Mouse (Mus musculus): ENCODE measurements around the gene Dstn. TPM values are rescaled to one million over a fixed set of nuclear protein-coding genes. Genes with fewer than 3 reads are reported as not detected.

The Dstn gene
- polyA plus RNA-seq, 1 experiment from 2014 or later = 852 TPM

DNA sequence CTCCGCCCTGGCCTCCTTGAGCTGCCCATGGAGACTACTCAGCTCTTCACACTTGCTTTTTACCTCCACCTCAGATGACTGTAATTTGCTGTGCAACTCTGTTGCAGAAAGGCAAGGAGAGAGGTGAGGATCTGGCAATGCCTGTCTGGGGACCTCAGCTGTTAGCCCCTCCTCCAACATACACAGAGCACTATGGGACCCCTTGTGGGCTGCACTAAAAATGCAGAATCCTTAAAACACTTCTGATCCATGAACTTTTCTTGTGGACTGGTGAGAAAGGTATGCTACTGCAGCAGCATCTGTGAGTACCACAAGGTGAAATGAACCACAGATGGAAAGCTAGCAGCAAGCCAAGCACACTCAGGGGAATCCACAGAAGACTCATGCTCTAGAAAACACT lies 48.2 kb downstream of the Dstn start:
- no peak overlapping the region for H3K9ac ChIP-seq (ENCODE audit: low read length)
- 100% methylated on average over 1 of the region's 1 CpGs for WGBS
- H3K27me3 ChIP-seq (ENCODE audit: control insufficient read depth, insufficient read depth, low read length) = no peaks in the 10 kb centered on the region
- H3K4me3 ChIP-seq (replicated peaks; ENCODE audit: low read length) = no peak overlapping the region
- H3K4me1 ChIP-seq (ENCODE audit: control insufficient read depth, insufficient read depth, low read length) = no peaks in the 10 kb centered on the region
- H3K27ac ChIP-seq (ENCODE audit: low read length) = no peak overlapping the region
- no peak overlapping the region for H3K4me2 ChIP-seq (ENCODE audit: low read depth, low read length)
- no peaks in the 10 kb centered on the region for H3K9me3 ChIP-seq (replicated peaks; ENCODE audit: control insufficient read depth, low read length)
- no peak for ATAC-seq (ENCODE audit: insufficient read depth, low FRiP score)
- peaks cover 58% of the 10 kb centered on the region for H3K36me3 ChIP-seq (ENCODE audit: control insufficient read depth, insufficient read depth, low read length)

DNA sequence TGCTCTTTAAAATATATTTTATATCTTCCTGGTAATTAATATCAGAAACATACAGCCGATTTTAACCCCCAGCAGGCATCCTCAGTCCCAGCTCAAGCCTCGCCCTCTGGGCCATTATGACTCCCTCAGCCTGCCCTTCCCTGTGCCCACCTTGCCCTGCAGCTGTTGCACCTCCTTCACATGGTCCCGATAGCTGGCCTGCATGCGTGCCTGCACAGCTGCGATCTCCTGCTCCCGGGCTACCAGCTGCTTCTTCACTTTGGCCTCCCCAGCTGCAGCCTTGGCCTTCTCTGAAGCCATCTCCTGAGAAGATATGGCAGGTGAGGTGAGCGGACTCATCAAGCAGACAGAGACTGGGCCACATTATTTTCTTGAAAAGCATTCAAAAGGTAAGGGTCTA lies 54.1 kb downstream of the Dstn start:
- no peak overlapping the region for H3K4me3 ChIP-seq (replicated peaks; ENCODE audit: low read length)
- 91% methylated on average over 7 of the region's 7 CpGs for WGBS
- H3K27ac ChIP-seq (ENCODE audit: low read length) = no peak overlapping the region
- no peak overlapping the region for H3K4me2 ChIP-seq (ENCODE audit: low read depth, low read length)
- H3K27me3 ChIP-seq (ENCODE audit: control insufficient read depth, insufficient read depth, low read length) = no peaks in the 10 kb centered on the region
- H3K36me3 ChIP-seq (ENCODE audit: control insufficient read depth, insufficient read depth, low read length) = peaks cover 44% of the 10 kb centered on the region
- no peak for ATAC-seq (ENCODE audit: insufficient read depth, low FRiP score)
- no peak overlapping the region for H3K9ac ChIP-seq (ENCODE audit: low read length)
- no peaks in the 10 kb centered on the region for H3K9me3 ChIP-seq (replicated peaks; ENCODE audit: control insufficient read depth, low read length)
- no peaks in the 10 kb centered on the region for H3K4me1 ChIP-seq (ENCODE audit: control insufficient read depth, insufficient read depth, low read length)

DNA sequence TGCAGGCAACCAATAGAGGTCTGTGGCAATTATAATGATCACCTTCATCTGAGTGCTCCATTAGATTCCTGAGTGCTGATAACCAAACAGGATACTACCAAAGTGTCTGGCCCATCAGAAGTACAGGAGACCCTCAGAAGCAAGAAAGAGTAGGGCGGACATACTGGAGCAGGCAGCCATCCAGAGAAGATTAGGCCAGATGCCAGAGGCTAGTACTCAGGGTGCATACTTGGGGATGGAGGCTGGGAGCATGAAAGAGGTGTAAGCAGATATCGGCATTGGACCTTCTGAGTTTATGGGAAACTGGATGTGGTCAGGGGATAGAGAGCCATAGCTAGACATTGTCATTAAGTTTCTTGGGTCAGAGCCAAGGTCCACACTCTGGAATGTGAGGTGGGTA lies 55.7 kb downstream of the Dstn start:
- H3K4me3 ChIP-seq (replicated peaks; ENCODE audit: low read length) = no peak overlapping the region
- H3K4me1 ChIP-seq (ENCODE audit: control insufficient read depth, insufficient read depth, low read length) = no peaks in the 10 kb centered on the region
- no peaks in the 10 kb centered on the region for H3K9me3 ChIP-seq (replicated peaks; ENCODE audit: control insufficient read depth, low read length)
- peaks cover 37% of the 10 kb centered on the region for H3K36me3 ChIP-seq (ENCODE audit: control insufficient read depth, insufficient read depth, low read length)
- ATAC-seq (ENCODE audit: insufficient read depth, low FRiP score) = no peak
- H3K4me2 ChIP-seq (ENCODE audit: low read depth, low read length) = no peak overlapping the region
- no peak overlapping the region for H3K9ac ChIP-seq (ENCODE audit: low read length)
- no peaks in the 10 kb centered on the region for H3K27me3 ChIP-seq (ENCODE audit: control insufficient read depth, insufficient read depth, low read length)
- H3K27ac ChIP-seq (ENCODE audit: low read length) = no peak overlapping the region
- WGBS = 79% methylated on average over 2 of the region's 2 CpGs

DNA sequence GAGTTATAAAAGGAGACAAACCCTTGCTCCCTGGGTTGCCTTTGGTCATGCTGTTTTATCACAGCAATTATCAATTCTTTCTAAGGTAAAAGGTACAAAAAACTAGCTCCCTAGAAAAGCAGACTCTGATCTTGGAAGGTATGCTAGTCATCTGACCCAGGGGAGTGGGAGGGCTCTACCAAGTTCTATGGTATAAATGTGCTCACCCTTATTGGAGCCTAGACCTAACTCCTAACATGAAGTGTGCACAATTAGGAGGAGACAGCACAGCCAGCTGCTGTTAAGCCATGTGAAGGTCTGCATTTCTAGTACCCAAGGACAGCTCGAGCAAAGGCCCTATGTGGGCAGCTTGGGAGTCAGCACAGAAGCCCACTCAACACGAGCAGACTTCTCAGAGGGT lies 56.8 kb downstream of the Dstn start:
- H3K9ac ChIP-seq (ENCODE audit: low read length) = no peak overlapping the region
- no peak for ATAC-seq (ENCODE audit: insufficient read depth, low FRiP score)
- peaks cover 31% of the 10 kb centered on the region for H3K36me3 ChIP-seq (ENCODE audit: control insufficient read depth, insufficient read depth, low read length)
- H3K27ac ChIP-seq (ENCODE audit: low read length) = no peak overlapping the region
- 73% methylated on average over 2 of the region's 2 CpGs for WGBS
- H3K4me1 ChIP-seq (ENCODE audit: control insufficient read depth, insufficient read depth, low read length) = no peaks in the 10 kb centered on the region
- H3K4me3 ChIP-seq (replicated peaks; ENCODE audit: low read length) = no peak overlapping the region
- no peak overlapping the region for H3K4me2 ChIP-seq (ENCODE audit: low read depth, low read length)
- H3K9me3 ChIP-seq (replicated peaks; ENCODE audit: control insufficient read depth, low read length) = no peaks in the 10 kb centered on the region
- H3K27me3 ChIP-seq (ENCODE audit: control insufficient read depth, insufficient read depth, low read length) = no peaks in the 10 kb centered on the region

DNA sequence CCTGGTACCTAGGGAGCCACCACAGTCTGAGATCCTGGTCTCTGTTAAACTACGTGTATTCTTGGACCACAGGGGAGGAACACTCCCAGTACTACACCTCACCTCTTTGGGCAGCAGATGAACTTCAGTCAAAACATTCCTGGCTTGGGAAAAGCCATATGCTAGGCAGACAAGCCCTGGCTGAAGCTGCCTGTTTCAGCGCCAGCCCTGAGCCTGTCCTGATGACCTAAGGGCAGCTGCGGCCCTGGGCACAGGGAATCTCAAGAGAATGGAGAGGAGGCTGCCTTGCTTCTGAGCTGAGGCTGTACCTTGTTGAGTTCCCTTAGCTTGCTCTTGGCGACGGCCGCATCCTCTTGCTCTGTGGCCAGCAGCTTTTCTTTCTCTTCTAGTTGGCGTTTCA lies 58.0 kb downstream of the Dstn start:
- Histone ChIP-seq H3K27ac (ENCODE audit: low read length) (no peak overlapping the region), H3K36me3 (ENCODE audit: control insufficient read depth, insufficient read depth, low read length) (peaks cover 25% of the 10 kb centered on the region), H3K9ac (ENCODE audit: low read length) (no peak overlapping the region), H3K4me2 (ENCODE audit: low read depth, low read length) (no peak overlapping the region), H3K27me3 (ENCODE audit: control insufficient read depth, insufficient read depth, low read length) (no peaks in the 10 kb centered on the region), H3K4me3 (replicated peaks; ENCODE audit: low read length) (no peak overlapping the region), H3K9me3 (replicated peaks; ENCODE audit: control insufficient read depth, low read length) (no peaks in the 10 kb centered on the region), H3K4me1 (ENCODE audit: control insufficient read depth, insufficient read depth, low read length) (no peaks in the 10 kb centered on the region)
- WGBS = 88% methylated on average over 7 of the region's 7 CpGs
- ATAC-seq (ENCODE audit: insufficient read depth, low FRiP score) = no peak

DNA sequence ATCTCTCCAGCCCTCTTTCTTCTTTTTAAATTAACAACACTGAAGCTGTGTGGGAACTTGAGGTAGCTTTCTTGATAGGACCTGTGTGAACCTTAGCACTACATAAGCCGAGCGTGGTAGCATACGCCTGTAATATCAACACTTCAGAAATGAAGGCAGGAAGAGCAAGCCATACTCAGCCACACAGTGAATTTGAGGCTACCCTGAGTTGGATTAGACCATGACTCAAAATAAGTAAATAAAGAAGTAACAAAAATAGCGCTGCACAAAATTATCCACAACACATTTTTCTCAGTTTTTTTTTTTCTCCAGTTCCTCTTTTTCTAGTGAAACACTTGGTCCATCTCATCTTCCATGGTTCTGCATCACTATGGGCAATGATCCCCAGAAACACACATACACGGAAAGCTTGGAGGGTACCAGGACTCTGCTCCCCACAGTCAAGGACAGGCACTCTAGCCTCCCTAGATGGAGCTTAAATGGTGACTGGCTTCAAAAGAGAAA lies 60.1 kb downstream of the Dstn start:
- H3K36me3 ChIP-seq (ENCODE audit: control insufficient read depth, insufficient read depth, low read length) = peaks cover 14% of the 10 kb centered on the region; the same call in 1 of the 2 replicates
- H3K27ac ChIP-seq (ENCODE audit: low read length) = no peak overlapping the region
- H3K4me3 ChIP-seq (replicated peaks; ENCODE audit: low read length) = no peak overlapping the region
- no peak overlapping the region for H3K4me2 ChIP-seq (ENCODE audit: low read depth, low read length)
- WGBS = 93% methylated on average over 5 of the region's 5 CpGs
- H3K4me1 ChIP-seq (ENCODE audit: control insufficient read depth, insufficient read depth, low read length) = no peaks in the 10 kb centered on the region
- H3K9ac ChIP-seq (ENCODE audit: low read length) = no peak overlapping the region
- no peak for ATAC-seq (ENCODE audit: insufficient read depth, low FRiP score)
- H3K27me3 ChIP-seq (ENCODE audit: control insufficient read depth, insufficient read depth, low read length) = no peaks in the 10 kb centered on the region
- no peaks in the 10 kb centered on the region for H3K9me3 ChIP-seq (replicated peaks; ENCODE audit: control insufficient read depth, low read length)

- Histone ChIP-seq H3K4me3 (replicated peaks; ENCODE audit: low read length) (no peak overlapping the region), H3K27ac (ENCODE audit: low read length) (no peak overlapping the region), H3K4me1 (ENCODE audit: control insufficient read depth, insufficient read depth, low read length) (no peaks in the 10 kb centered on the region), H3K4me2 (ENCODE audit: low read depth, low read length) (no peak overlapping the region), H3K27me3 (ENCODE audit: control insufficient read depth, insufficient read depth, low read length) (no peaks in the 10 kb centered on the region), H3K9me3 (replicated peaks; ENCODE audit: control insufficient read depth, low read length) (no peaks in the 10 kb centered on the region), H3K9ac (ENCODE audit: low read length) (no peak overlapping the region), H3K36me3 (ENCODE audit: control insufficient read depth, insufficient read depth, low read length) (0 out of 2 replicates have a peak, but pooled peaks cover under 1% of the 10 kb centered on the region)
- no peak for ATAC-seq (ENCODE audit: insufficient read depth, low FRiP score)
- 87% methylated on average over 8 of the region's 8 CpGs for WGBS
Observed at GRCm38 (mm10) chr2:143978444-143979147, 63.5 kb downstream of the Dstn start.

DNA sequence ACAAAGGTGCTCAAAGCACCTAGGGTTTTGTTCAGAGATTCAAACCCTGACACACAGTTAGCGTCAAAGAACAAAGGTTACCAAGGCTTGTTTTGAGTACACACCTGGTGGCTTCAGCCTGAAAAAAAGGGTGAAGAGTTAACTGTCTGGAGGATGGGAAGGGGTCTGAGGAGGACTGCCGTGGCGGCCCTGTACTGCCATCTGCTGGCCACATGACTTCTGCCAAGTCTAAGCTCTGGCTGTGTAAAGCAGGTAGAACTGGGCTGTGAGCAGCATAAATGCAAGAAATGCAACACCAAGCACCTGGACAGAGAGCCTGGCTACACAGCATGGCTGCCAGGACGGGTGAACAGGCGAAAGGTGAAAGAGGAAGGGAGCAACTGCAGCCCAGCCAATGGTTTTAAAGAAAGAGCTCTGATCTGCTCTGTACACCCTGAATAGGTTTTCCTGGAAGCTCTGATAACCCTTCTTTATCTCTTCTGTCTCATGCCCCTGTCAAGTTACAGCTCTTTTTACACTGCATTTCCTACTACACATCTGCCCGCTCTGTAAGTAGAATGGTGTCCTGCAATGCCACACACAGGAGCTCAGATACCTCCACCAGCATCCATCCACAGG lies 65.8 kb downstream of the Dstn start:
- peaks cover 4% of the 10 kb centered on the region; the same call in 1 of the 2 replicates for H3K36me3 ChIP-seq (ENCODE audit: control insufficient read depth, insufficient read depth, low read length)

GRCm38 (mm10) chr2:143982152-143982551 lies 67.0 kb downstream of the Dstn start:
- Histone ChIP-seq H3K4me1 (ENCODE audit: control insufficient read depth, insufficient read depth, low read length) (no peaks in the 10 kb centered on the region), H3K4me2 (ENCODE audit: low read depth, low read length) (no peak overlapping the region), H3K27me3 (ENCODE audit: control insufficient read depth, insufficient read depth, low read length) (no peaks in the 10 kb centered on the region), H3K27ac (ENCODE audit: low read length) (no peak overlapping the region), H3K36me3 (ENCODE audit: control insufficient read depth, insufficient read depth, low read length) (peaks cover 4% of the 10 kb centered on the region; the same call in 1 of the 2 replicates), H3K9ac (ENCODE audit: low read length) (no peak overlapping the region), H3K4me3 (replicated peaks; ENCODE audit: low read length) (no peak overlapping the region), H3K9me3 (replicated peaks; ENCODE audit: control insufficient read depth, low read length) (no peaks in the 10 kb centered on the region)
- no peak for ATAC-seq (ENCODE audit: insufficient read depth, low FRiP score)
- 84% methylated on average over 4 of the region's 4 CpGs for WGBS

More for the DNA sequence above, 65.8 kb downstream of the Dstn start:
- WGBS = 34% methylated on average over 6 of the region's 6 CpGs
- H3K9ac ChIP-seq (ENCODE audit: low read length) = no peak overlapping the region
- H3K27ac ChIP-seq (ENCODE audit: low read length) = no peak overlapping the region
- no peaks in the 10 kb centered on the region for H3K9me3 ChIP-seq (replicated peaks; ENCODE audit: control insufficient read depth, low read length)
- H3K4me3 ChIP-seq (replicated peaks; ENCODE audit: low read length) = no peak overlapping the region
- no peaks in the 10 kb centered on the region for H3K4me1 ChIP-seq (ENCODE audit: control insufficient read depth, insufficient read depth, low read length)
- no peaks in the 10 kb centered on the region for H3K27me3 ChIP-seq (ENCODE audit: control insufficient read depth, insufficient read depth, low read length)
- H3K4me2 ChIP-seq (ENCODE audit: low read depth, low read length) = no peak overlapping the region
- peak; percentile 58 for ATAC-seq (ENCODE audit: insufficient read depth, low FRiP score)
